ENCODE assay signal across 11 mouse cellular contexts in the genomic region with DNA sequence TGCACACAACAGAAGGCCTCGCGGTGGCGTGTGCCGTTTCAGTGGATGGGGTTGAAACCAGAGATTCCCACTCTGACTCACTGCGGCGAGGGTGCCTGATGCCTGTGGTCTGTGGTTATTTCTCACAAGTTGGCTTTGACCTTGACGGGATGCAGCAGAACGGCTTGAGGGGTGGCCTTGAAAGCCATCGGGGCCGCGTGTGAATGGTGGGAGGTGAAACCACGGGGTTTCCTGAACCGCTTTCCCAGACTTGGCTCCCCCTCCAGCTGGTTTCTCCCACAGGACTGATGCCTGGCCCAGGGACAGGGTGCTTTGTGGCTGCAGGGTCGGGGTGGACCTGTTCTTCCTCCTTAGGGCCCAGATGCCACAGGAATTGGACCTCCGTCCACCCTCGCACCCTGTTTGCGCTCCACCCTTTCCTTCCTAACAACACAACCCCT. TPM values are rescaled to one million over a fixed set of nuclear protein-coding genes. Genes with fewer than 3 reads are reported as not detected.
DNase-seq lines count a peak whose midpoint lies in the region; ATAC-seq and TF ChIP-seq lines count a peak whose summit lies in the region.
"Had no signal": no experiment of that assay in that cellular context is flagged by ENCODE, and none has a peak within 500 bp of the region (broad histone marks: within the 10 kb centered on the region; RNA-seq: fewer than 3 reads in every experiment).

No protein-coding gene starts in this region.

- no peaks in the 10 kb centered on the region for H3K9me3 ChIP-seq in lung, postnatal 0 days (ENCODE audit: low read length)
- H3K9me3 ChIP-seq: hindbrain, embryonic 15.5 days had no signal

- TF ChIP-seq EP300 in lung, postnatal 0 days (IDR thresholded peaks at IDR 0.05): no peak

- ATAC-seq in lung, postnatal 0 days: peak; percentile 8; the same call in 1 of the 2 replicates

- no peak overlapping the region for H3K4me3 ChIP-seq in C2C12 (ENCODE audit: insufficient read depth, poor library complexity, severe bottlenecking)
- H3K4me3 ChIP-seq in lung, postnatal 0 days (ENCODE audit: low read depth, low read length): no peak overlapping the region
- H3K4me3 ChIP-seq: hindbrain, embryonic 15.5 days had no signal

- no peak overlapping the region for H3K9ac ChIP-seq in lung, postnatal 0 days (replicated peaks; ENCODE audit: low read depth)
- H3K9ac ChIP-seq: hindbrain, embryonic 15.5 days had no signal

- H3K79me3 ChIP-seq in C2C12 (ENCODE audit: low read depth): no peaks in the 10 kb centered on the region

- H3K4me1 ChIP-seq in lung, postnatal 0 days (ENCODE audit: insufficient read depth, low read depth, low read length): peaks cover 30% of the 10 kb centered on the region

- H3K4me2 ChIP-seq in lung, postnatal 0 days (replicated peaks; ENCODE audit: low read depth, low read length): no peak overlapping the region
- H3K4me2 ChIP-seq: hindbrain, embryonic 15.5 days; liver, embryonic 11.5 days had no signal

- no peaks in the 10 kb centered on the region for H3K79me2 ChIP-seq in C2C12 (ENCODE audit: control insufficient read depth, insufficient read depth)

- WGBS in lung, postnatal 0 days: 55% methylated on average over 17 of the region's 17 CpGs

- no peaks in the 10 kb centered on the region for H3K36me3 ChIP-seq in C2C12 (ENCODE audit: control insufficient read depth, insufficient read depth)
- no peaks in the 10 kb centered on the region for H3K36me3 ChIP-seq in lung, postnatal 0 days (ENCODE audit: insufficient read depth, low read length)
- H3K36me3 ChIP-seq: hindbrain, embryonic 15.5 days had no signal

- peaks cover 44% of the 10 kb centered on the region for H3K27me3 ChIP-seq in C2C12 (ENCODE audit: control insufficient read depth, insufficient read depth, insufficient read length)
- H3K27me3 ChIP-seq in lung, postnatal 0 days (replicated peaks; ENCODE audit: insufficient read depth, low read length): peaks cover 10% of the 10 kb centered on the region
- H3K27me3 ChIP-seq: hindbrain, embryonic 15.5 days had no signal

- H3ac ChIP-seq in C2C12 (ENCODE audit: control insufficient read depth, insufficient read length, low read depth): no peak overlapping the region

- no peak for TF ChIP-seq CTCF in C2C12 (IDR thresholded peaks at IDR 0.05; ENCODE audit: control insufficient read depth, insufficient read depth, insufficient read length)
- TF ChIP-seq CTCF in lung, postnatal 0 days (IDR thresholded peaks at IDR 0.05): no peak

- peak; percentile 76 for DNase-seq in 3T3-L1 (ENCODE audit: low read depth, low spot score)
- peak; percentile 77 for DNase-seq in fibroblast of lung, adult 2 months (ENCODE audit: low read depth)
- no peak for DNase-seq in lung, postnatal 0 days (ENCODE audit: low spot score)
- DNase-seq in right cerebral cortex, postnatal 25 days: no peak
- no peak for DNase-seq in cerebellum, postnatal 36 days
- no peak for DNase-seq in embryo, embryonic 10 days (ENCODE audit: low spot score)
- DNase-seq in liver: no peak
- DNase-seq: thymus, adult 2 months had no signal

- no peak overlapping the region for H3K27ac ChIP-seq in lung, postnatal 0 days (ENCODE audit: low read length)
- H3K27ac ChIP-seq: hindbrain, embryonic 15.5 days had no signal

TF ChIP-seq in C2C12, 6 proteins besides CTCF, POLR2A, EP300 and RAD21:
- peak; percentile 89 for TF ChIP-seq FOSL1 (IDR thresholded peaks at IDR 0.05; ENCODE audit: insufficient read depth, low read length, poor library complexity, severe bottlenecking)
- peak; percentile 70 for TF ChIP-seq MAX (IDR thresholded peaks at IDR 0.05)
- peak; percentile 33 for TF ChIP-seq MYOD1 (IDR thresholded peaks at IDR 0.05; ENCODE audit: control insufficient read depth, insufficient read length, low read depth)
- no peak for TF ChIP-seq MYOG (IDR thresholded peaks at IDR 0.05; ENCODE audit: control insufficient read depth, extremely low read depth, insufficient read length)
- no peak for TF ChIP-seq CEBPB (IDR thresholded peaks at IDR 0.05; ENCODE audit: low read depth)
- TF ChIP-seq USF1 (IDR thresholded peaks at IDR 0.05; ENCODE audit: low read depth): no peak

RNA-seq across cellular contexts. Expression of gene Tnxb, which starts 10.8 kb away (rescaled TPM):
- polyA plus RNA-seq in C2C12 (2012; fragmentation: generic; extraction: Trizol): 0.02 TPM
- 0.85 and 0.99 TPM in 2 replicates for polyA plus RNA-seq in lung, postnatal 0 days (2015; fragmentation: Nextera tagmentation; extraction: Ambion mirVana)

RNA-seq across cellular contexts. Expression of gene Atf6b, which starts 34.2 kb away (rescaled TPM):
- polyA plus RNA-seq in C2C12 (2012; fragmentation: generic; extraction: Trizol): 38.3 TPM
- polyA plus RNA-seq in lung, postnatal 0 days (2015; fragmentation: Nextera tagmentation; extraction: Ambion mirVana): 42.5 and 47.3 TPM in 2 replicates

RNA-seq across cellular contexts. Expression of gene Fkbpl, which starts 36.6 kb away (rescaled TPM):
- 9.9 TPM for polyA plus RNA-seq in C2C12 (2012; fragmentation: generic; extraction: Trizol)
- polyA plus RNA-seq in lung, postnatal 0 days (2015; fragmentation: Nextera tagmentation; extraction: Ambion mirVana): 12.2 and 14.5 TPM in 2 replicates

RNA-seq across cellular contexts. Expression of gene Prrt1, which starts 51.8 kb away (rescaled TPM):
- not detected for polyA plus RNA-seq in C2C12 (2012; fragmentation: generic; extraction: Trizol)
- 0.27 and 0.29 TPM in 2 replicates for polyA plus RNA-seq in lung, postnatal 0 days (2015; fragmentation: Nextera tagmentation; extraction: Ambion mirVana)
- polyA plus RNA-seq: liver, embryonic 11.5 days had no signal

RNA-seq across cellular contexts. Expression of gene Ppt2, which starts 52.8 kb away (rescaled TPM):
- 12.7 TPM for polyA plus RNA-seq in C2C12 (2012; fragmentation: generic; extraction: Trizol)
- polyA plus RNA-seq in lung, postnatal 0 days (2015; fragmentation: Nextera tagmentation; extraction: Ambion mirVana): 22.4 and 24.9 TPM in 2 replicates

Comparison
In these comparisons a context has a peak if more than half of its experiments do, and no peak if none do; other contexts are left out.
1. DNase-seq: peak in 3T3-L1 (single experiment) and fibroblast of lung, adult 2 months (single experiment); none in lung, postnatal 0 days (single experiment), right cerebral cortex, postnatal 25 days (single experiment), cerebellum, postnatal 36 days (0 of 2), embryo, embryonic 10 days (single experiment) and liver (single experiment).